Mouse (Mus musculus) kidney, embryonic 14.5 days (tissue): Measurements from ENCODE around the gene Frmd8. TPM values are rescaled to one million over a fixed set of nuclear protein-coding genes. Genes with fewer than 3 reads are reported as not detected.
A peak's percentile ranks its signal among the peaks of the same experiment; 100 is the strongest.

ENCODE experiments used
- ATAC-seq: fragments of 200-750 bp; cut with Nextera tagmentation; 2 replicates; pipeline ENCODE4 v1.8.0; 2017; ENCODE audit warnings: moderate number of reproducible peaks, mild to moderate bottlenecking, moderate TSS enrichment, moderate library complexity; ENCODE audit not compliant: low FRiP score, low TSS enrichment
- H3K27ac ChIP-seq: fragments of 300-500 bp; sonication (generic); 2 replicates; pipeline ENCODE4 v1.5.1; 2014; ENCODE audit warnings: low read depth, mild to moderate bottlenecking, low read length, moderate library complexity, mixed read lengths
- H3K27me3 ChIP-seq: fragments of 300-500 bp; sonication (generic); 2 replicates; pipeline ENCODE4 v1.6.1; 2014; ENCODE audit warnings: mild to moderate bottlenecking, low read length; ENCODE audit not compliant: control insufficient read depth, insufficient read depth
- H3K36me3 ChIP-seq: fragments of 300-500 bp; sonication (generic); 2 replicates; pipeline ENCODE4 v1.6.1; 2014; ENCODE audit warnings: low read length, mixed read lengths; ENCODE audit not compliant: control insufficient read depth, insufficient read depth
- H3K4me1 ChIP-seq: fragments of 300-500 bp; sonication (generic); 2 replicates; pipeline ENCODE4 v1.6.1; 2014; ENCODE audit warnings: low read length, mixed read lengths; ENCODE audit not compliant: control insufficient read depth, insufficient read depth
- H3K4me2 ChIP-seq: fragments of 300-500 bp; sonication (generic); replicated peaks from 2 replicates; pipeline ENCODE4 v1.6.1; 2014; ENCODE audit warnings: low read depth, mild to moderate bottlenecking, low read length
- H3K4me3 ChIP-seq: fragments of 300-500 bp; sonication (generic); 2 replicates; pipeline ENCODE4 v1.5.1; 2014; ENCODE audit warnings: mild to moderate bottlenecking, low read length
- H3K9ac ChIP-seq: fragments of 300-500 bp; sonication (generic); 2 replicates; pipeline ENCODE4 v1.6.1; 2014; ENCODE audit warnings: low read depth, mild to moderate bottlenecking, low read length, moderate library complexity
- H3K9me3 ChIP-seq: fragments of 300-500 bp; sonication (generic); 2 replicates; pipeline ENCODE4 v1.6.1; 2016; ENCODE audit warnings: low read length; ENCODE audit not compliant: control insufficient read depth
- WGBS: fragments of 180-500 bp; shearing (Covaris S2); extraction: QIAGEN DNeasy Blood & Tissue Kit; methylation state at CpG from one replicate; pipeline ENCODE4 v1.1.7; 2014; 5-methylcytosine and 5-hydroxymethylcytosine counted together
- polyA plus RNA-seq: library from polyadenylated mRNA; unstranded; fragments of >200 nt; fragmentation: Nextera tagmentation; extraction: Ambion mirVana; gene quantifications from 2 replicates; pipeline ENCODE4 v1.2.1, GENCODE M21; 2014

Gene Frmd8
- polyA plus RNA-seq, 1 experiment from 2014 or later: 26.5 TPM

GRCm38 (mm10) chr19:5848826-5849672, 26.0 kb downstream of the Frmd8 start:
- peaks cover 53% of the 10 kb centered on the region for H3K4me1 ChIP-seq
- H3K36me3 ChIP-seq: peaks cover 21% of the 10 kb centered on the region
- H3K9me3 ChIP-seq: no peaks in the 10 kb centered on the region
- no peaks in the 10 kb centered on the region for H3K27me3 ChIP-seq
- H3K4me2 ChIP-seq: peak overlapping the region; percentile 24
- 18% methylated on average over 13 of the region's 13 CpGs for WGBS
- H3K4me3 ChIP-seq: peak overlapping the region; percentile 8; the same call in 1 of the 2 replicates
- peak overlapping the region; percentile 28; the same call in 1 of the 2 replicates for H3K9ac ChIP-seq
- peak overlapping the region; percentile 99 for H3K27ac ChIP-seq
- ATAC-seq: no peak

- Histone ChIP-seq H3K36me3 (peaks cover 21% of the 10 kb centered on the region), H3K27ac (peak overlapping the region; percentile 99), H3K9me3 (no peaks in the 10 kb centered on the region), H3K4me2 (peak overlapping the region; percentile 24), H3K9ac (peak overlapping the region; percentile 28), H3K27me3 (no peaks in the 10 kb centered on the region), H3K4me3 (peak overlapping the region; percentile 8; the same call in 1 of the 2 replicates), H3K4me1 (peaks cover 61% of the 10 kb centered on the region)
- WGBS: 34% methylated on average over 14 of the region's 14 CpGs
- no peak for ATAC-seq
Observed at GRCm38 (mm10) chr19:5848032-5848825, 26.8 kb downstream of the Frmd8 start.

- H3K36me3 ChIP-seq: peaks cover 13% of the 10 kb centered on the region
- H3K27ac ChIP-seq: peak overlapping the region; percentile 99
- H3K9ac ChIP-seq: peak overlapping the region; percentile 46; the same call in 1 of the 2 replicates
- 33% methylated on average over 4 of the region's 4 CpGs for WGBS
- H3K9me3 ChIP-seq: no peaks in the 10 kb centered on the region
- H3K4me3 ChIP-seq: peak overlapping the region; percentile 34; the same call in 1 of the 2 replicates
- H3K4me2 ChIP-seq: peak overlapping the region; percentile 66
- H3K4me1 ChIP-seq: peaks cover 70% of the 10 kb centered on the region
- no peaks in the 10 kb centered on the region for H3K27me3 ChIP-seq
- no peak for ATAC-seq
Observed at GRCm38 (mm10) chr19:5847306-5847796, 27.7 kb downstream of the Frmd8 start.

- peak; percentile 83 for ATAC-seq
- H3K4me1 ChIP-seq: peaks cover 76% of the 10 kb centered on the region
- no peaks in the 10 kb centered on the region for H3K9me3 ChIP-seq
- peak overlapping the region; percentile 66 for H3K4me2 ChIP-seq
- peak overlapping the region; percentile 34 for H3K4me3 ChIP-seq
- WGBS: 2% methylated on average over 16 of the region's 16 CpGs
- H3K27ac ChIP-seq: peak overlapping the region; percentile 99
- H3K27me3 ChIP-seq: no peaks in the 10 kb centered on the region
- peak overlapping the region; percentile 46 for H3K9ac ChIP-seq
- H3K36me3 ChIP-seq: peaks cover 6% of the 10 kb centered on the region; the same call in 1 of the 2 replicates
Observed at GRCm38 (mm10) chr19:5846557-5847305, 28.3 kb downstream of the Frmd8 start.

- Histone ChIP-seq H3K9ac (peak overlapping the region; percentile 52), H3K36me3 (peaks cover under 1% of the 10 kb centered on the region; the same call in 1 of the 2 replicates), H3K9me3 (no peaks in the 10 kb centered on the region), H3K4me3 (peak overlapping the region; percentile 34), H3K4me1 (peaks cover 81% of the 10 kb centered on the region), H3K27me3 (no peaks in the 10 kb centered on the region), H3K4me2 (peak overlapping the region; percentile 66), H3K27ac (peak overlapping the region; percentile 99)
- ATAC-seq: peak; percentile 43
- WGBS: 1% methylated on average over 7 of the region's 7 CpGs
Observed at GRCm38 (mm10) chr19:5846154-5846553, 28.9 kb downstream of the Frmd8 start.

GRCm38 (mm10) chr19:5845319-5846135, 29.5 kb downstream of the Frmd8 start:
- Histone ChIP-seq H3K36me3 (no peaks in the 10 kb centered on the region), H3K27ac (peak overlapping the region; percentile 99), H3K9me3 (no peaks in the 10 kb centered on the region), H3K4me2 (peak overlapping the region; percentile 66), H3K4me1 (peaks cover 81% of the 10 kb centered on the region), H3K9ac (peak overlapping the region; percentile 60), H3K27me3 (no peaks in the 10 kb centered on the region), H3K4me3 (peak overlapping the region; percentile 34)
- ATAC-seq: peak; percentile 55
- WGBS: 3% methylated on average over 45 of the region's 45 CpGs

GRCm38 (mm10) chr19:5844831-5845318, 30.2 kb downstream of the Frmd8 start:
- H3K9ac ChIP-seq: peak overlapping the region; percentile 60
- no peaks in the 10 kb centered on the region for H3K27me3 ChIP-seq
- peaks cover 76% of the 10 kb centered on the region for H3K4me1 ChIP-seq
- peak overlapping the region; percentile 99 for H3K27ac ChIP-seq
- no peaks in the 10 kb centered on the region for H3K36me3 ChIP-seq
- H3K9me3 ChIP-seq: no peaks in the 10 kb centered on the region
- H3K4me3 ChIP-seq: peak overlapping the region; percentile 34
- WGBS: 64% methylated on average over 12 of the region's 12 CpGs
- no peak for ATAC-seq
- H3K4me2 ChIP-seq: peak overlapping the region; percentile 66
